Mouse (Mus musculus): ENCODE measurements at regions not wholly inside any gene's neighbourhood (a gene's known extent, or its start where the extent isn't known, plus 50 kb on each side); places are given as distances from the start of the nearest gene placed in this dataset.
A peak's percentile ranks its signal among the peaks of the same experiment; 100 is the strongest.

DNA sequence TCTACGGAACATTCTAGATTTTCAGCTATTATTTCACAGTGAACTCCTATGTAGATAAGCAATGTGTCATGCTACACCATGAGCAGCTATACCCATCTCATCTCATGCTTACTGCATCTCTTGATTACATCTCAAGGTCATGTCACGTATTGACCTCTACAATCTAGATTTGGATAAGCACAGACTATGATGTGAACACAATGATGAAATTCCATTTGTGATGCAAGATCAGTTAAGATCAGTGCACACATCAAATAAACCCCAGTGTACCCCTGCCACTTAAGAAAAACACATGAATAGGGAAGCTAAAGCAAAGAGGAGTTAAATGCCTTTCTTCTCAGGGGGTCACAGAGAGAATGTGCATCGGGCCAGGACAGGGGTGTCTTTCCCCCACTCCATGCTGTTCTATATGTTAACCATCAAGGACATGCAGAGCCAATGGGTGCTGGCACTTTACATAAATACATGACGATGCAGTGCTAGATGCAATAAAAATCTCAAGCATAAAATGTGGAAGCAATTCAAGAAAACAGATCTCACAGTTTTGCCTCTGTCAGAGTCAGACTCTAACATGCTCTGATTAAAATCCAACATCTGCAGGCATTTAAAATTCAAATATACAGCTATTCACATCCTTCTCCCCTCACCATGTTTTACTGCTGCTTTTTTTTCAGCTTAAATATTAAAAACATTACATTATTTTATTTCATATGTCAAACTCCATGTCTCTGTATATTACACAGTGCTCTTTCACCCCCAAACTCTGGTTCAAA, 157.1 kb upstream of the Gm15217 start:
- no peak for DNase-seq (ENCODE audit: low read depth, low spot score)

DNA sequence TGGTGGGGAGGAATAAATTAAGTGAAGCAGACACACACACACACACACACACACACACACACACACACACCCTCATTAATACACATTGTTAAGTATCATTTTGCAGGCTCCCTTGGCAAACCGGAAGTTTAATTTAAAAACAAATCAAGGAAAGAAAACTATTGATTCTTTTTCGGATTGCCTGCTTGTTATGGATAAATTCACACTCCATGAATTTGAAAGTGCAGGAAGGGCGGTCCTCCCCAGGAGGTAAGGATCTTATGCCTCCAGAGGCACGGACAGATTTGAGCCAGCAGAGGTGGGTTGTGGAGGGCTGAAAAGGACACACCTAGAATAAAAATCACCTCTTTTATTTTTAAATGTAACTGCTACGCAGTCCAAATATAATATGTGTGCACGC, 156.2 kb upstream of the Gm15217 start:
- DNase-seq (ENCODE audit: low read depth, low spot score): no peak

DNA sequence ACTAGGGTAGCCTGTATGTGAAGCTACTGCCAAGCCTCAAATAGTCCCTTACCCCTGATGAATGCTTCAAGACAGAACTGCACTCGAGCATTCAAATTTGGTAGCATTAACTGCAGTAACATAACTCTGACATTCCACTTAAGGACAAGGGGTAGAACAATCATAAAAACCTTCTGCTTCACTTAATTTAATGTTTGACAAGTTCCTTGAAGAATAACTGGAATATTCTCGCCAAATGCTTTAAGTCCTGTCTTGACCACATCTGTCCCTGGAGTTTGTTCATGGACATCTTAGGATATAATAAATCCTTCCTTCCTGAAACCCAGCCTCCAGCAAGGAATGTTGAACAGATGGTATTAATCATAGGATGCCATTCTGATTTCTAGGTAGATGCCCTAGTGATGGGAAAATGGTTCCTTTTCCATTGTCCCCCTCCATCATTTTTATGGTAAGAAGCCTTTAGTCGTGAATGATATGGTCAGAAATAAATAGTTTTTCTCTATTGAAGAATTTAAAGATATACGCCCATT, 154.7 kb upstream of the Gm15217 start:
- DNase-seq (ENCODE audit: low read depth, low spot score): no peak

DNA sequence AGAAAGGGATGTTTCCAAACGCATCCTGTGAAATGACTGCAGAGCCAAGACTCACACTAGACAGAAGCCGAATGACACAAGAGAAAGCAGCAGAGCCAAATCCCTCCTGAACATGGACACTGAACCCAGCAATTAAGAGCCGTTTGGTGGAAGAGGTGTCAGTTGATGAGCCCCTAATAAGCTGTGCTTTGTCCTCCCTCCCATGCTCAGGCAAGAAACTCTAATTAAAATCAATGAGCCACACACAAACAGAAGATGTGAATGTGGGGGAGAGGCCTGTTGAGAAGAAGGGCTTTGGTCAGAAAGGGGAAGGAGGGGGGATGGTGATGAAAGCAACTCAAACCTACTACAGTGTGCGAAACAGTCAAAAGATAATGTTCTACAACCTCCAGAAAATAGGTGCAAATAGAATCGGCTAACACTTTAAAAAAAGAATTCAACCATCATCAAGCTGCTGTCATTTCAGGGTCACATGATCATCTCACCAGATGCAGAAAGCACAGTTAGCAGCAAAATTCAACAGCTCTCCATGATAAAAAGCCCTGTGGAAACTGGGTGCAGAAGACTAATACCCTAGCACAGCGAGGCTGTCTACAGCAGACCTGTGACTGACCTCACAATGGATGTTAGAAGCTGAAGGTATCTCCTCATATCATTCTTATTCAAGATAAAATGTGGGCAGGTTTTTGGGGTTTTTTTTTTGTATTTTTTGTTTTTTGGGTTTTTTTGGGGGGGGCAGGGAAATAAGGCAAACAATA, 153.2 kb upstream of the Gm15217 start:
- peak; percentile 16 for DNase-seq (ENCODE audit: low read depth, low spot score)

DNA sequence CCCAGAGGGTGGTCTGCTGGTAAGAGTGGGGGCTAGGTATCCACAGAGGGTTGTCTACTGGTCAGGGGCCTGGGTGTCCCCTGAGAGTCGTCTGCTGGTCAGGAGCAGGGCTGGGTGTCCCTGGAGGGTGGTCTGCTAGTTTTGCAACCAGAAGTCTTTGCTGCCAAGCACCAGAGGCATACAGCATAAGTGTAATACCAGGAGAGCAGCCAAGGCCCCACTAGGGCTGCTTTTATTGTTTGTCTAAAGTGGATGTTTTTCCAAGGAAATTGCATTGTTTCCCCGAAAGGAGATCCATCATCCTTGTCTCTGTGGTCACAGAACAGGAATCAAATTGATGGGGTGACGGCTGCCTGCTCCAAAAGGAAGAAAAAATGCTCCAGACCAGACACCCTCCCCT, 145.2 kb upstream of the Gm15217 start:
- DNase-seq (ENCODE audit: low read depth, low spot score): no peak

DNA sequence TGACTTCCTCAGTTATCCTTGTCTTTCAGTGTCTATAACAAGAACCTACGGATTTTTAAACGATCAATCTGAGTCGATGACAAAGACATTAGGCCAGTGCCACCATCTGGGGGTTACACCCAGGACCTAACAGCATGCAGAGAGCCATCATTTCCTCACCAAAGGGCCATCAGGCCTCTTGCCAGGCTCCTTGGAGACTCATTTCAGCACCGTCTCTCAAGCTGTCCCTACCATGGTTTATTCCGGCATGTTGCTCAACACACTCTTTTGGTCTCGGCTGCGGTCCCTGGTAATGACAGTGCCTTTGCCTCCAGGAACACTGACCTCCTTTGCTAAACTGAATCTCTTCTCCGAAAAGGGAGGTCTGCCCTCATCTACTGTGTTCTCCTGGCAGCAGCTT, 144.4 kb upstream of the Gm15217 start:
- no peak for DNase-seq (ENCODE audit: low read depth, low spot score)

DNA sequence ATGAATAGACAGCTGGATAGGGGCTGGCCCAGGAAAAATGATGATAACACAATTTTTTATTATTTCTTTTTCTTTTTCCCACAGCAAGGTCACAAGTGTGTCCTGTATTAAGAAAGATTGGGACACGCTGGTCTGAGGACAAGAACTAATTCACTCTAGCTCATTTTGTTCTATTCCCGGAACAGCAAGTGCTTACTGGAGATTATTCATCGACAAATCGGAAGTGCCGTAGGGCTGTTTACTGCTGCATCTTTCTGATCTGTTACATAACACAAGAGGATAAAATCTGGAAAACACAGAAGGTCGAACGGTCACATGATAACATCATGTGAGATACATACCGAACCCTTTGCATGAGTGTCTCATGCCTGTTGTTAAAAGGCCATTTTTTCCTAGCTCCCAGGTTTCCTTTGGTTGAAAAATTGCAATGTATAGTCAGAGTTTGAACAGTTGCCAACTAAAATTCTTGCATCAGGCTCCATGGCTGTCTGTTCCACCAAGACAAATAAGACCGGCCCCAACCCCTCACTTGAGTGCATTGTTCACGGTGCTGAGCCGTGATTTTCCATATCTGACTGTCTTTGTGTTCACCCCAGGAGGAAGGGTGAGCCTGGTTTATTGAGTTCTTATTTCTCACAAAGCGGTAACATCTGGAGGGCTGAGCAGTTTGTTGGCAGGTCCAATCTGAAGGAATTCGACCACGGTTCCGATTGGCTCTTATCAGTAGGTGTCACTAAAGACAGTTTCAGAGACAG, 139.0 kb upstream of the Gm15217 start:
- DNase-seq (ENCODE audit: low read depth, low spot score): peak; percentile 7

DNA sequence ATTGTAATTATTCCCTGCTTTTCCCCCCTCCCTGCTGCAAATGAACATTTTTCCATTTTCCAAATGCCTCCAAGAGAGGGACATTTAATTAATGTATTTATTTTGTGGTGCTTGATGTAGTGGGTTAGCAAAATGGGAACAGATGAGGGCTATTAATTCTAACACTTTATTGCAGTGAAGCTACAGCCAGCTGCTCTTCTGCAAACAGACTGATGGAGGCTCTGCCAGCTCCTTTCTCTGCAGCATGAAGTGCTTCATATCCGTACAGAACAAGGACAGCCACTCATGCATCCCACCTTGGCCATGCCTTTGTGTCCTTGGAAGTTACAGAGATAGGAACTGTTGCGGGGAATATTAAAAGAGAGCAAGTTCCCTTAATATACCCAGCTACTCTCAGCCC, 138.3 kb upstream of the Gm15217 start:
- DNase-seq (ENCODE audit: low read depth, low spot score): peak; percentile 16

DNA sequence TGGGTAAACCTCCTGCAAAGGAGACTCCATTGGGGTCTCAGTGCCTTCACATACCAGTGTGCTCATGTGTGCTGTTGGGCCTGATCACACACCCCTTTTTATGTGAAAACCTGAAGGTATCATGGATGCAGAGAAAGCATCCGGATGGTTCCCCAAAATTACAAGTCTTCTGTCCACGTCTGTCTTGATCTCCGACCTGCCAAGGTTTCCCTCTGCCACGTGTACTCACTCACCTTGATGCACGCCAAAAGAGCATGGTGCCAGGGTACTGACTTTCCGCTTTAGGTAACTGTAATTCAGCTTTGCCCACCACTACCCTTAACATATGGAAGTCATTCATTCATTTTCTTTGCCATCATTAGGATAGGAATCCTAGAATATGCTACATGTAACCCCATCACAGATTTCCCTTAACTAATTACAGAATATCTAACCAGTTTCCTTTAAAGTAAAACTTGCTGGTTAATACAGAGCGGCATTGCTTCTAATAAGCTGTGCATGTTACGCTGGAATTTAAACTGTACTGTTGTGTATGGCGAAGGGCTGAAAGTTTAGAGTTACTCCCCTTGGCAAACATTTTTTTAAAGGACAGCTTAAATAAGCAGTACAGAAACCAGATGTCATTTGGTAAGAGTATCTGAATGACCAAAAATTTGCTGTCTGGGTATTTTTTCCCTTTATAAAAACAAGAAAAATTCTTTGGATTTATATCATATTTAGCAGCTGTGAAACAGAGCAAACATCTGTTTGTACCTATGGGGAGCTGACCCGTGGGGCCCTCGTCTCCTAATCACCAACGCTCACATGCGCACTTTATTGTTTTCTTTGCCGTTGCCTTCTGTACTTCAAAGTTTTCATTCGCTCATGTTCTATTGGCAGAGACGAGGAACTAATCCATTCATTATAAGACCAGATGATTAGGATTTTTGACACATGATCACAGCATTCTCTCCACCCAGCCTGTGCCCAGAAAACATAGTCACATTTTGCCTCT, 131.4 kb upstream of the Gm15217 start:
- DNase-seq (ENCODE audit: low read depth, low spot score): no peak

DNA sequence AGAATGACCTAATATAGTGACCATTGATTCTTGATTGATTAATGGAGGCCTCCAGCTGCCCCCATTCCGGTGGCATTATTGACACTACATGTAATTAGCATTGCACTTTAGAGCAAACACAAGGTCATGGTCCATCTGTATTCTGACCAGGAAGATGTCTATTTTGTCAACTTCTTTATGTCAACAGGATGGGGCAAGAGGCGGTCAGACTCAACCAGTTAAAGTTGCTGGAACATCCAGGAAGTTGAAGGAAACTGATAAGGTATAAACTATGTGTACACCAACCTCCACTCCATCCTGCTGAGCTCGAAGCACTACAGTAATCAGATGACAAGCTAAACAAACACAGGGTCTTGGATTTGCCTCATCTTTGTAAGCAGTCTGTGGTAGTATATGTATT, 130.1 kb upstream of the Gm15217 start:
- DNase-seq (ENCODE audit: low read depth, low spot score): no peak

DNA sequence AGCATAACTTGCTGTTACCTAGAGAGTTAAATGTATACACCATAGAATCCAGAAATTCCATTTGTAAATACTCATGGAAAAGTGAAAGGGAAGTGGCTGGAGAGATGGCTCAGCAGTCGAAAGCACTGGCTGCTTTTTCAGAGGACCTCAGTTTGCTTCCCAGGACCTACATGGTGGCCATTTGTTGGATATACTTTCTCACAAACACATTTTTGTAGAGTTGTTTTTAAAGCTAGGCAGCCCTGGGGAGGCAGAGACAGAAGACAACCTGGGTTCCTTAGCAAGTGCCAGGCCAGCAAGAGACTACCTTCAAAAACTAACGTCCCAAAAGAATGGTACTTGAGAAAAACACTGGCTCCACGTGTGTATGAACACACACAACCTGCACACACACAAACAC, 124.0 kb upstream of the Gm15217 start:
- DNase-seq (ENCODE audit: low read depth, low spot score): no peak

DNA sequence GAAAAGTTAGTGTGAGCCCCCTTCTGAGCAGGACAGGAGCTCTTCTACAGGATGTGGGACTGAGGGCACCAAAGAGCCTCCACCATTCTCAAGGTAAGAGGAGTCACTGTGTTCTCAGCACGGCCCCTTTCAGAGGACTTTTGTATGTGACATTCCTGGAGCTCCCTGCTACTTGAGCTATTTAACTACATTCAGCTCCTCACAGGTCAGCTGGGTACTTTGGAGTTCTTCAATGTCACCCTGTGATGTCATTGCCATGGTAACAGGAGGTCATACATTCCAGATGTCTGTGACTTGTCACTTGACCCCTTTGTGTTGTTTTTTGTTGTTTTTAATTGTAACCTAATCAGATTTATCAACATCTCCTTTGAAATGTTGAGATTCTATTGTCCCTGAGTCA, 122.9 kb upstream of the Gm15217 start:
- DNase-seq (ENCODE audit: low read depth, low spot score): no peak

DNA sequence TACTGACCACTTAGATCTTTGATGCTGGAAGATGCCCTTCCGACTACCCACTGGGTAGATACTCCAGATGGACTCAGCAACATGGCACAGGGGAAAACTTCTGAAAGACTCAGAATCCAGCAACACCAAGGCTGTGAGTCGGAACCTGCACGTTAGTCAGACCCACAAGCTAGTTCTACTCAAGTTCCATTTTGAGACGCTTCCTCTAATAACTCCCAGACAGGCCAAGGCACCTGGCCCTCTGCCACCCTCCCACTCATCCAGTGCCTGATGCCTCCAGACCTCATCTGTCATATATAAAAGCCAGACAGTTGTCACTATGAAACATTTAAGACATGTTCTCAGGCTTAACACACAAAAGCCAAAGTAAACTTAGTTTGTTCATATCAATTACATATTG, 121.9 kb upstream of the Gm15217 start:
- no peak for DNase-seq (ENCODE audit: low read depth, low spot score)

DNA sequence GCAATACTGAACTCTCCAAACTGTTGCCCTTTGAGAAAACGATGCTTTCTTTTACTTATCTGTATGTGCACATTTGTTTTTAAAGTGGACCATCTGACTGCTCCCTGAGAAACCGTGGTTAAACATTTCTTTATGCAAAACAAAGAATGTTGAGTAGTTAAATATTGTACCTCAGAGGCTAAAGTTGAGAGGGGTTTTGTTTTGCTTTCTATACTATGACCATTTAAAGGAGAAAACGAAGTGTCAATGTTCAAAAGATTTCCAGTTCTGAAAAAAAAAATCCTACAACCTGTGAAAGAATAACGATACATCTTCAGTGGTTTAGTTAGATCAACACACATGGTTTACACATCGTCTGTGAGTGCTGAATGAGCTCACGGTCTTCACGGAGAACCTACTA, 120.7 kb upstream of the Gm15217 start:
- no peak for DNase-seq (ENCODE audit: low read depth, low spot score)

DNA sequence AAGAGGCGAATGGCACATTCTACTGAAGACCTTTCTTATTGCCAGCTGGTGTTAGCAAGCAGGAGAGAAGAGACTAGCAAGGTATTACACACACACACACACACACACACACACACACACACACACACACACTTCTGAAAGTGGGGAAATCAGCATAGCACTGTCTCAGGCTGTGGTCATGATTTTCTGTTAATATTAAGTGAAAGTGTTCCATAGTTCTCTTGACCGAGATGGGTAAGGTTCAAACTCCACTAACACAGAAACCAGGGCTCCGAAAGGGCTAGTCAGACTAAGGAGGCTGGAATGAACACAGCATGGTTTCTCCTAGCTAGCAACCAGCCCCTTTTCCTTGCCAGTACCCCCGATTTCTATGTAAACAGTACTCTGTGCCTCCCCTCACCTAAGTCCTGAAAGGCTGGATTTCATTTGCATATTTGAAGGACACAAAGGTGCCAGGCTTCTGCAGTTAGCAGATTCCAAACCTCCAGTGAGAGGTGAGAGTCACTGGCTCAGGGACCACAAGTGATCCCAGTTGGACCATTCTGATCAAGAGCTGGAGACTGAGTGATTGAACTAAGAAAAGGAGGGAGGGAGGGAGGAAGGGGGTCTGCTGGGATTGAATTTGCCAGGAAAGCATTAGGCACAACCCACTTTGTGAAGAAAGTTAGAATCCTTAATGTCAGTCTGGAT, 118.8 kb upstream of the Gm15217 start:
- DNase-seq (ENCODE audit: low read depth, low spot score): no peak

DNA sequence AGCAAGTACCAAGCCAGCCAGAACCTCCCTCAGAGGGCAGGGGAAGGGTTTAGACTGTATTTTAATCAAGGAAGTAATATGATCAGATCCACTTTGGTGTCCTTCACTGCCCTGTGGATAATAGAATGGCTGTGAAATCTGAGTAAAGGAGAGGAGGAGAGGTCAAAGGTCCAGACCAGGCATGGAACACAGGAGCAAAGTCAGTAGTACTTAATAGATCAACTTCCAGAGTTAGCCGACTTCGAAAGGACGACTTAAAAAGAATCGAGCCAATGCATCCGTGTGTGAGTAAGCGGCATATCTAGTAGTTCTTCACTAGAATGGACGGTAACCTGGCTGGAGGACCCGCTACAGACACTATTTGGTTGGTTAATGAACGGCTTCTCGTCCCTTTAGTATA, 103.8 kb upstream of the Gm15217 start:
- DNase-seq (ENCODE audit: low read depth, low spot score): no peak

DNA sequence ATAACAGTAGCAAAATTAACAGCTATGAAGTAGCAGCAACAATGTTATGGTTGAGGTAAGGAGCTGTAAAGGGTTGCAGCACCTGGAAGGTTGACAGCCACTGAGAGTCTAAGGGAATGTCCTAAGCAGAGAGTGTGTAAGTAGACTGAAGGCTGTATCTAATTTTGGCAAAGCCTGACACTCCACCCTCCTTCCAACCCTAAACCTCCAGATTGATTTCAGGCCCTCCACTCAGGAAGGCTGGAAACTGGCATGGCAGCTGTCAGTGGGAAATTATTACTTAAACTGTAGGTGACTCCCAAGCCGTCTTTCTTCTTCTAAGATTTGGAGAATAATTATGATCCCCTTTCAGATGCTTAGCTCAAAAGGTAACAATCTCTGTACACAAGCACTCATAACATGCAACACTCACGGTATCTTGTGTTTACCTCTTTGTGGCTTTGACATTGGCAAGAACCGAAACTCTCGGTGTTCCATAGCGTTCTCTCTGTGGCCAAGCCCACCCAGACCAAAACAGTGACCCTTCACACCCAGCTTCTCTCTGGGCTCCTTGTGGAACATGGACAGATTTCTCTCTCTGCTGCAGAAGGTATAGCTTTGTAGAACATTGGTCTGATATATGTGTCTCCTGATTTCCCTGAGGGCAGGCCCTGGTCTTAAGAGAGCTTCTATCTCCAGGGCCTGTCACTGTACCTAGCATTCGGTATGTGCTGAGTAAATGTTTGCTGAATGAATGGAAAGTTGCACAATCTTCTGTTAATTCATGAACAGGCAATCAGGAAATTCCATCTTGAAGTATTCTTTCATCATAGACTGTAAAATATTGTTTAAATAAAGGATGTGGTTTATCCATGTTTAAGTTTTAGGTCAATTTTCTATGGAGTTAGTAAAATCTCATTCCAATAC, 102.0 kb upstream of the Gm15217 start:
- DNase-seq (ENCODE audit: low read depth, low spot score): no peak

DNA sequence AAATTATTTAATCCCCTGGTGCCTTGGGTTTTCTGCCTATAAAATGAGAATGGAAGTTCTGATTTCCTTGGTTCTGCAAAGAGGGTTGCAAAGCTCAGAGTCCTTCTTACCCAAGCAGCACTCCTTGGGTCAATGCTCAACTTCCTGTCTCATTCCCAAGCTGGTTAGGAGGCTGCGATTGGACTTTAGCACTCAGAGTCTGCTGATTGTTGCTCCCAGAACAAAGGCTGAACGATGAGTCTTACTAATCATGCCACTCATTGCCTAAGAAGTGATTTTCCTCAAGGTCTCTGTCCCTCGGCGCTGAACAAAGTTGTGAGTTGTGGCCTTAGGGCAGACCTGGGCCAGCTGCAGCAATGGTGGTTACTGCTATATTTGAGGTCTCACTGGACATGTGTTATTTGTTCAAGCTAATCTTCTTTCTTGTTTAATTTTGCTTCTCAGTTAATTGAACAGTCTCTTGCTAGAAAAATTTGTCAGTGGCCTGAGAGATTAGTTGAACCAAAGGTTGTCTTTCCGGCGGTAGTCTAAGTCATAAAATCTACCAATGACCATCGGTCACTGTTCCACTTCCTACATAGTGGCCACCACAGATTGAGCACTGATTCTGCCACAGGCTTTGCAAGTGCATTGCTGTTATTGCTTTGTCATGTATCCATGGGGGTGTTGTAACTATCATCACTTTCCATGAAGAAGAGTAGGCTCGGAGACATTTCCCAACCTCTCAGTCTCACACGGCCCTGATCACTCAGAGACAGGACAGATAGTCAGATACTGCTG, 101.2 kb upstream of the Gm15217 start:
- no peak for DNase-seq (ENCODE audit: low read depth, low spot score)

DNA sequence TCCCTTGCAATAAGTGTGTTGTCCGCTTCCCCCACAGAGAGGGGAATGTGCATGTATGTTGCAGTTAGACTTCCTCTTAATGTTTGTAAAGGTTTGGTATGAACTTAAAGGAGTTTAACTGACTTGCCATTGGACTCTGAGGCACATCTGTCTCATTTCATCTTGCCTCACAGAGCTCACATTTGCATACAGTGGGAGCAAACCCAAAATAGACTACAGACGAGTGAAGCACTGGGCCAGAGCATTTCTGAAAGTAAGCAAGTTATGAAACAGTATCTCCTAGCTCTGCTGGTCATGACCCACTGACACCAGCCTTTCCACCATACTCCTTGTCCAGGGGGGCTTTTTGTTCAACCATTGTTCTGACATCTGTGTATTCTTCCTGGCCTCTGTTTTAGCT, 86.8 kb upstream of the Gm15217 start:
- peak; percentile 42 for DNase-seq (ENCODE audit: low read depth, low spot score)
